In genomic region chr4:155595777-155596176, GRCm38 (mm10) we compare ENCODE assay signal across 24 mouse cellular contexts. TPM values are rescaled to one million over a fixed set of nuclear protein-coding genes. Genes with fewer than 3 reads are reported as not detected.
DNase-seq lines count a peak whose midpoint lies in the region; ATAC-seq lines count a peak whose summit lies in the region.
"Had no signal": no experiment of that assay in that cellular context is flagged by ENCODE, and none has a peak within 500 bp of the region (broad histone marks: within the 10 kb centered on the region; RNA-seq: fewer than 3 reads in every experiment).

No protein-coding gene starts in this region.

- WGBS in liver, embryonic 13.5 days (ENCODE audit: insufficient replicate concordance): 67% methylated on average over 3 of the region's 3 CpGs
- 82% methylated on average over 3 of the region's 3 CpGs for WGBS in hindbrain, embryonic 12.5 days

- H3K9ac ChIP-seq in liver, embryonic 13.5 days: no peak overlapping the region
- no peak overlapping the region for H3K9ac ChIP-seq in hindbrain, embryonic 12.5 days
- H3K9ac ChIP-seq: embryonic facial prominence, embryonic 13.5 days; forebrain, embryonic 13.5 days; forebrain, postnatal 0 days; heart, embryonic 12.5 days had no signal

- no peak overlapping the region for H3K4me2 ChIP-seq in liver, embryonic 13.5 days
- no peak overlapping the region for H3K4me2 ChIP-seq in hindbrain, embryonic 12.5 days (replicated peaks)
- H3K4me2 ChIP-seq: embryonic facial prominence, embryonic 13.5 days; forebrain, embryonic 13.5 days; heart, embryonic 12.5 days had no signal

- H3K4me1 ChIP-seq in liver, embryonic 13.5 days (replicated peaks): peaks cover 46% of the 10 kb centered on the region
- H3K4me1 ChIP-seq in hindbrain, embryonic 12.5 days: peaks cover 4% of the 10 kb centered on the region; the same call in 1 of the 2 replicates
- H3K4me1 ChIP-seq: embryonic facial prominence, embryonic 13.5 days; heart, embryonic 12.5 days had no signal

- no peak overlapping the region for H3K4me3 ChIP-seq in liver, embryonic 13.5 days (replicated peaks)
- H3K4me3 ChIP-seq in hindbrain, embryonic 12.5 days: no peak overlapping the region
- H3K4me3 ChIP-seq: embryonic facial prominence, embryonic 13.5 days; forebrain, embryonic 13.5 days; heart, adult 2 months; heart, embryonic 12.5 days had no signal

- no peak for ATAC-seq in liver, embryonic 13.5 days (ENCODE audit: low read depth)
- ATAC-seq in hindbrain, embryonic 12.5 days (ENCODE audit: low FRiP score): no peak
- ATAC-seq: forebrain, embryonic 13.5 days; forebrain, postnatal 0 days; hindbrain, embryonic 16.5 days; inflammation-experienced regulatory T-cells, adult 6 months had no signal

- H3K36me3 ChIP-seq in liver, embryonic 13.5 days: peaks cover 5% of the 10 kb centered on the region; the same call in 1 of the 2 replicates
- 0 out of 2 replicates have a peak, but pooled peaks cover 5% of the 10 kb centered on the region for H3K36me3 ChIP-seq in hindbrain, embryonic 12.5 days

- H3K27me3 ChIP-seq in liver, embryonic 13.5 days: no peaks in the 10 kb centered on the region
- no peaks in the 10 kb centered on the region for H3K27me3 ChIP-seq in hindbrain, embryonic 12.5 days
- H3K27me3 ChIP-seq: CH12.LX; embryonic facial prominence, embryonic 13.5 days; heart, embryonic 12.5 days had no signal

- DNase-seq in adrenal gland, postnatal 10 days: peak; percentile 51
- DNase-seq in adrenal gland, adult 2 months: no peak
- DNase-seq in liver, embryonic 13.5 days: no peak
- no peak for DNase-seq in liver
- peak; percentile 53 for DNase-seq in lung, postnatal 36 days
- DNase-seq in lung, postnatal 4 days: no peak
- DNase-seq: cerebellum, adult 18-20 months; cerebellum, adult 9-11 months; cerebellum, postnatal 36 days; forebrain, postnatal 0 days; gastrocnemius, postnatal 14 days; heart, adult 2 months; heart, postnatal 36 days had no signal

- H3K27ac ChIP-seq in liver, embryonic 13.5 days: 0 out of 2 replicates have a peak overlapping the region, but pooled peaks have one; percentile 14
- no peak overlapping the region for H3K27ac ChIP-seq in hindbrain, embryonic 12.5 days
- H3K27ac ChIP-seq: embryonic facial prominence, embryonic 13.5 days; forebrain, embryonic 13.5 days; heart, adult 2 months had no signal

- no peaks in the 10 kb centered on the region for H3K9me3 ChIP-seq in liver, embryonic 13.5 days (replicated peaks)
- H3K9me3 ChIP-seq in hindbrain, embryonic 12.5 days (replicated peaks): no peaks in the 10 kb centered on the region; the same call in 1 of the 2 replicates
- H3K9me3 ChIP-seq: embryonic facial prominence, embryonic 13.5 days; forebrain, embryonic 13.5 days; heart, embryonic 12.5 days had no signal

RNA-seq across cellular contexts. Expression of gene Slc35e2, which starts 5.4 kb away (rescaled TPM):
- 10 to 100 TPM; 25.2 to 26.7 TPM for total RNA-seq in adrenal gland, postnatal 10 days (2021)
- total RNA-seq in adrenal gland, adult 2 months (2021): 10 to 100 TPM; 33.6 to 35.9 TPM
- polyA plus RNA-seq in adrenal gland, adult 2 months (2012; rRNA removed): 17.5 and 29.6 TPM in 2 replicates
- polyA plus RNA-seq in liver, embryonic 13.5 days (2015; fragmentation: Nextera tagmentation; extraction: Ambion mirVana): 4.4 and 5.9 TPM in 2 replicates
- 16.4 and 16.6 TPM in 2 replicates for polyA plus RNA-seq in hindbrain, embryonic 12.5 days (2016; fragmentation: Nextera tagmentation; extraction: Ambion mirVana)

RNA-seq across cellular contexts. Expression of gene Cdk11b, which starts 28.9 kb away (rescaled TPM):
- total RNA-seq in adrenal gland, postnatal 10 days (2021): 10 to 100 TPM; 34.6 to 38.3 TPM
- 10 to 100 TPM; 41.6 to 46.7 TPM for total RNA-seq in adrenal gland, adult 2 months (2021)
- polyA plus RNA-seq in adrenal gland, adult 2 months (2012; rRNA removed): 11.9 and 18.9 TPM in 2 replicates
- 30.6 and 36.2 TPM in 2 replicates for polyA plus RNA-seq in liver, embryonic 13.5 days (2015; fragmentation: Nextera tagmentation; extraction: Ambion mirVana)
- 85.3 and 86.8 TPM in 2 replicates for polyA plus RNA-seq in hindbrain, embryonic 12.5 days (2016; fragmentation: Nextera tagmentation; extraction: Ambion mirVana)

RNA-seq across cellular contexts. Expression of gene Nadk, which starts 33.6 kb away (rescaled TPM):
- 100 to 1,000 TPM; 181 to 185 TPM for total RNA-seq in adrenal gland, postnatal 10 days (2021)
- 100 to 1,000 TPM; 184 to 322 TPM for total RNA-seq in adrenal gland, adult 2 months (2021)
- polyA plus RNA-seq in adrenal gland, adult 2 months (2012; rRNA removed): 297 and 390 TPM in 2 replicates
- polyA plus RNA-seq in liver, embryonic 13.5 days (2015; fragmentation: Nextera tagmentation; extraction: Ambion mirVana): 60.4 and 68.0 TPM in 2 replicates
- polyA plus RNA-seq in hindbrain, embryonic 12.5 days (2016; fragmentation: Nextera tagmentation; extraction: Ambion mirVana): 89.0 and 92.4 TPM in 2 replicates

RNA-seq across cellular contexts. Expression of gene Gm10563, which starts 49.4 kb away (rescaled TPM):
- not detected for total RNA-seq in adrenal gland, postnatal 10 days (2021)
- total RNA-seq in adrenal gland, adult 2 months (2021): not detected
- polyA plus RNA-seq in adrenal gland, adult 2 months (2012; rRNA removed): not detected in 2 replicates
- polyA plus RNA-seq in liver, embryonic 13.5 days (2015; fragmentation: Nextera tagmentation; extraction: Ambion mirVana): not detected in 2 replicates
- not detected in 2 replicates for polyA plus RNA-seq in hindbrain, embryonic 12.5 days (2016; fragmentation: Nextera tagmentation; extraction: Ambion mirVana)
- total RNA-seq: CH12.LX; forebrain, postnatal 0 days; gastrocnemius, adult 18-20 months; gastrocnemius, postnatal 14 days; heart, adult 2 months; heart, postnatal 36 days had no signal
- polyA plus RNA-seq: embryonic facial prominence, embryonic 13.5 days; forebrain, embryonic 13.5 days; forebrain, postnatal 0 days; gonadal fat pad, adult 2 months; heart, adult 2 months; heart, embryonic 12.5 days; heart, embryonic 16.5 days; hindbrain, embryonic 11.5 days; hindbrain, embryonic 16.5 days had no signal

RNA-seq across cellular contexts. Expression of gene Mmp23, which starts 57.4 kb away (rescaled TPM):
- total RNA-seq in adrenal gland, postnatal 10 days (2021): 10 to 100 TPM; 16.6 to 18.9 TPM
- 1 to 10 TPM; 5.2 to 7.6 TPM for total RNA-seq in adrenal gland, adult 2 months (2021)
- polyA plus RNA-seq in adrenal gland, adult 2 months (2012; rRNA removed): 23.2 and 23.9 TPM in 2 replicates
- polyA plus RNA-seq in liver, embryonic 13.5 days (2015; fragmentation: Nextera tagmentation; extraction: Ambion mirVana): 4.9 and 6.0 TPM in 2 replicates
- polyA plus RNA-seq in hindbrain, embryonic 12.5 days (2016; fragmentation: Nextera tagmentation; extraction: Ambion mirVana): 3.9 and 5.9 TPM in 2 replicates
- polyA plus RNA-seq: inflammation-experienced regulatory T-cells, adult 6 months had no signal

Comparison
In these comparisons a context has a peak if more than half of its experiments do, and no peak if none do; other contexts are left out.
1. DNase-seq: peak in adrenal gland, postnatal 10 days (single experiment) and lung, postnatal 36 days (single experiment); none in adrenal gland, adult 2 months (single experiment), liver, embryonic 13.5 days (single experiment), liver (single experiment) and lung, postnatal 4 days (0 of 2).